Mouse (Mus musculus) lung, embryonic 14.5 days (tissue): ENCODE measurements around the gene Usp44. TPM values are rescaled to one million over a fixed set of nuclear protein-coding genes. Genes with fewer than 3 reads are reported as not detected.

Experiments used
- ATAC-seq: fragments of 200-750 bp; cut with Nextera tagmentation; 2 replicates; pipeline ENCODE4 v1.8.0; 2017; ENCODE audit warnings: mild to moderate bottlenecking, moderate TSS enrichment, moderate library complexity; ENCODE audit not compliant: insufficient read depth
- DNase-seq: peaks from one replicate; pipeline ENCODE4 v3.0.0-alpha.2; 2015
- H3K27ac ChIP-seq: fragments of 300-500 bp; sonication (generic); 2 replicates; pipeline ENCODE4 v1.5.1; 2014; ENCODE audit warnings: low read depth, mild to moderate bottlenecking, moderate library complexity
- H3K27me3 ChIP-seq: fragments of 300-500 bp; sonication (generic); 2 replicates; pipeline ENCODE4 v1.6.1; 2014; ENCODE audit warnings: low read length, control low read depth; ENCODE audit not compliant: insufficient read depth
- H3K36me3 ChIP-seq: fragments of 300-500 bp; sonication (generic); 2 replicates; pipeline ENCODE4 v1.6.1; 2014; ENCODE audit warnings: control low read depth; ENCODE audit not compliant: insufficient read depth
- H3K4me1 ChIP-seq: fragments of 300-500 bp; sonication (generic); 2 replicates; pipeline ENCODE4 v1.6.1; 2014; ENCODE audit warnings: antibody characterized with exemption, control low read depth; ENCODE audit not compliant: insufficient read depth
- H3K4me2 ChIP-seq: fragments of 300-500 bp; sonication (generic); 2 replicates; pipeline ENCODE4 v1.6.1; 2014; ENCODE audit warnings: mild to moderate bottlenecking
- H3K4me3 ChIP-seq: fragments of 300-500 bp; sonication (generic); 2 replicates; pipeline ENCODE4 v1.5.1; 2014; ENCODE audit warnings: low read depth, low read length
- H3K9ac ChIP-seq: fragments of 300-500 bp; sonication (generic); 2 replicates; pipeline ENCODE4 v1.6.1; 2014
- H3K9me3 ChIP-seq: fragments of 300-500 bp; sonication (generic); 2 replicates; pipeline ENCODE4 v1.6.1; 2016; ENCODE audit warnings: low read depth, low read length, control low read depth
- CTCF ChIP-seq: IDR thresholded peaks from 2 replicates; pipeline ENCODE4 v1.5.1; 2016; ENCODE audit warnings: antibody characterized with exemption, low read depth
- WGBS: fragments of 180-500 bp; shearing (Covaris S2); extraction: QIAGEN DNeasy Blood & Tissue Kit; methylation state at CpG from one replicate; pipeline ENCODE4 v1.1.7; 2014; 5-methylcytosine and 5-hydroxymethylcytosine counted together
- polyA plus RNA-seq: library from polyadenylated mRNA; unstranded; fragments of >200 nt; fragmentation: Nextera tagmentation; extraction: Ambion mirVana; gene quantifications from 2 replicates; pipeline ENCODE4 v1.2.1, GENCODE M21; 2014

Gene Usp44
- polyA plus RNA-seq, 1 experiment from 2014 or later, result 0.74 TPM

GRCm38 (mm10) chr10:93810590-93811185, 20.7 kb upstream of the Usp44 start:
- DNase-seq (no peak), ATAC-seq (no peak)
- no peaks in the 10 kb centered on the region for H3K27me3 ChIP-seq
- H3K27ac ChIP-seq, result no peak overlapping the region
- H3K9ac ChIP-seq, result no peak overlapping the region
- H3K4me2 ChIP-seq, result no peak overlapping the region
- no peak overlapping the region for H3K4me3 ChIP-seq
- H3K36me3 ChIP-seq, result no peaks in the 10 kb centered on the region
- 43% methylated on average over 7 of the region's 7 CpGs for WGBS
- TF ChIP-seq CTCF, result no peak
- H3K4me1 ChIP-seq, result no peaks in the 10 kb centered on the region
- no peaks in the 10 kb centered on the region for H3K9me3 ChIP-seq

DNA sequence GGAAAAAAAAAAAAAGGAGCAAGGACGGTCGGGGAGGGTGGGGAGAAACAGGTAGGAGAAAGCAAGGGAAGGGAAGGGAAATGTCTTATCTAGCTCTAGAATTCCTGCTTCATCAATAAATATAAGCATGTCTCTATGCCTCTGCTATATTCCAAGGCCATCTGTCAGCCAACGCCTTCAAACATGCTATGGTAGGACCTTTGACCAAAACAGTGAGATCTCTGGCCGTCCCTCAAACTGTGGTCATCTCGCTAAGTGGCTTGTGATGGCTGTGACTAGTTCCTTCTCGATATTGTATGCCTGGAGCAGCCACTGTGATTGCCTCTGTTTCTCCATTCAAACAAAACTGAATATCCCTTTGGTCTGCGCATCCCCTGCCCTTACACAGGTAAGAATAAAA, 19.3 kb upstream of the Usp44 start:
- no peak for TF ChIP-seq CTCF
- Histone ChIP-seq H3K27me3 (no peaks in the 10 kb centered on the region), H3K9ac (no peak overlapping the region), H3K4me3 (no peak overlapping the region), H3K36me3 (no peaks in the 10 kb centered on the region), H3K27ac (no peak overlapping the region), H3K4me1 (no peaks in the 10 kb centered on the region), H3K4me2 (no peak overlapping the region), H3K9me3 (no peaks in the 10 kb centered on the region)
- 43% methylated on average over 7 of the region's 7 CpGs for WGBS
- DNase-seq (peak; percentile 80), ATAC-seq (peak; percentile 44; the same call in 1 of the 2 replicates)

GRCm38 (mm10) chr10:93812774-93813415, 18.5 kb upstream of the Usp44 start:
- DNase-seq (peak; percentile 94), ATAC-seq (0 out of 2 replicates have a peak, but pooled peaks have one; percentile 17)
- no peaks in the 10 kb centered on the region for H3K36me3 ChIP-seq
- no peak overlapping the region for H3K27ac ChIP-seq
- no peaks in the 10 kb centered on the region for H3K9me3 ChIP-seq
- H3K9ac ChIP-seq, result no peak overlapping the region
- no peaks in the 10 kb centered on the region for H3K4me1 ChIP-seq
- peak; percentile 89 for TF ChIP-seq CTCF
- peak overlapping the region; percentile 42 for H3K4me2 ChIP-seq
- WGBS, result 12% methylated on average over 10 of the region's 10 CpGs
- H3K27me3 ChIP-seq, result no peaks in the 10 kb centered on the region
- H3K4me3 ChIP-seq, result no peak overlapping the region

- no peak for TF ChIP-seq CTCF
- Histone ChIP-seq H3K9ac (no peak overlapping the region), H3K27ac (no peak overlapping the region), H3K4me2 (no peak overlapping the region), H3K36me3 (no peaks in the 10 kb centered on the region), H3K4me1 (no peaks in the 10 kb centered on the region), H3K4me3 (no peak overlapping the region), H3K27me3 (no peaks in the 10 kb centered on the region), H3K9me3 (no peaks in the 10 kb centered on the region)
- ATAC-seq, result no peak
- DNase-seq, result no peak
- 64% methylated on average over 10 of the region's 10 CpGs for WGBS
Measured at GRCm38 (mm10) chr10:93813755-93814154, 17.6 kb upstream of the Usp44 start.

DNA sequence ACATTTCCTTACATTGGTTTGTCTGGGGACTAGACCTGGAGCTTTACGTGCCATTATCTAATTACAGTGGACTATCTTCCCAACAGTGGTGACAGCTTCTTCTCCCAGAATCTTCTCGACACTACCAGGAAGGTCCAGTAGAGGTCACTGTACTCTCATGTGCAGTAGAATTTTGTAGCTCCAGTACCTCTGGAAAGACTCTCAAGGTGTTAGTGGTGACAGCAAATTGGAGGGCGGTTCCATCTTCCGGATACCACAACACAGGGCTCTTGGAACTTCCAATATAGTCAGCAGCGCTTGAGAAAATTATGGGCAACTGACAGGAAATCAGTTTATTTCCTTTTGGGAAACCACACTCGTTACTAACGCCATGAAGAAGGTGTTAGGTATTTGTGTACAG, 12.7 kb upstream of the Usp44 start:
- Histone ChIP-seq H3K36me3 (no peaks in the 10 kb centered on the region), H3K4me3 (no peak overlapping the region), H3K27ac (no peak overlapping the region), H3K4me2 (no peak overlapping the region), H3K9ac (no peak overlapping the region), H3K27me3 (0 out of 2 replicates have a peak, but pooled peaks cover 6% of the 10 kb centered on the region), H3K4me1 (no peaks in the 10 kb centered on the region), H3K9me3 (no peaks in the 10 kb centered on the region)
- no peak for ATAC-seq
- 37% methylated on average over 7 of the region's 7 CpGs for WGBS
- peak; percentile 77 for TF ChIP-seq CTCF
- peak; percentile 83 for DNase-seq

GRCm38 (mm10) chr10:93829898-93830831, 1.2 kb upstream of the Usp44 start:
- no peak for ATAC-seq
- no peak overlapping the region for H3K4me3 ChIP-seq
- no peak overlapping the region for H3K4me2 ChIP-seq
- no peak for TF ChIP-seq CTCF
- H3K27me3 ChIP-seq, result peaks cover 54% of the 10 kb centered on the region
- DNase-seq, result no peak
- H3K9ac ChIP-seq, result no peak overlapping the region
- H3K9me3 ChIP-seq, result no peaks in the 10 kb centered on the region
- 44% methylated on average over 9 of the region's 9 CpGs for WGBS
- H3K4me1 ChIP-seq, result 0 out of 2 replicates have a peak, but pooled peaks cover 2% of the 10 kb centered on the region
- H3K27ac ChIP-seq, result no peak overlapping the region
- H3K36me3 ChIP-seq, result no peaks in the 10 kb centered on the region
